Mouse (Mus musculus): ENCODE measurements around the gene Cyba.

Gene Cyba

DNA sequence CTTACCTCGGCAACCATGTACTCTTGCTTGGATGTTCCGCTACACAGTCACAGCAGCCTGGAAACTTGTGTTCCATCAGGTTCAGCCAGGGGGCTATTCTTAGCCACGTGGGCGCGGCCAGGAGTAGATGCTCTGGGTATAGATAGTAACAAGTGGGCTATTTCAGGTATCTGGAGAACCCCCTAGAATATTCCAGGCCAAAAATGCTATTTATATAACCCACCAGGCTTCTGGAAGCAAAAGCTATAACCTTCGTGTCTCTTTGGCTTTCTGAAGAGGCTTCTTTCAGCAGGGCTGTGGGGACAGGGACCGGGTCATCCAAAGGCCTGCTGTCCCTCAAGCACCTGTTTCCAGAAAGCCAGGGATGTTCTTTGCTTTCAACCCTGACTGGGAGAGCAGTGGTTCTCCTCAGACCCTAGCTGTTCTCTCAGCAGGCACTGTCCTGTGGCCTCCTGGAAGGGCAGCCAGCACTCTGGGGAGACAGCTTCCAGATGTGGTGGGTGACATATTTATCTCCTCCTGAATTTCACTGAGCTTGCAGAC lies 18.5 kb upstream of the Cyba start:
- no peak for DNase-seq

DNA sequence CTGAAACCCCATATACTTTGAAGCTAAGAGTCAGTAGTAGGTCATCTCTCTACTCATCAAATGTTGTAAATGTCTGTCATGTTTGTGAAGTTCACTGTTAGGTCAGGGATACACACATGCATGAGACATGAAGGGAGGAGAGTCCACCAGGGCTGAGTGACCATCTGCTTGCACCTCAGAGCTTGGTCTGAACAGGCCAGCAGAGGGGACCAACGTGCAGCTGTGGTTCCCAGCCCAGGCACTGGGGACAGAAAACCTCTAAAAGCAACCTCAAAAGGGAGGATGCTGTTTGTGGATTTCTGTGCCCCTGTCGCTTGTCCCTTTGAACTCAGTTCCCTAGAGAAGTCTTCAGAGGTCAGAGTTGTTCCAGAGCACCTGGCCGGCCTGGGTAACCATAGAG lies 12.5 kb upstream of the Cyba start:
- no peak for DNase-seq

DNA sequence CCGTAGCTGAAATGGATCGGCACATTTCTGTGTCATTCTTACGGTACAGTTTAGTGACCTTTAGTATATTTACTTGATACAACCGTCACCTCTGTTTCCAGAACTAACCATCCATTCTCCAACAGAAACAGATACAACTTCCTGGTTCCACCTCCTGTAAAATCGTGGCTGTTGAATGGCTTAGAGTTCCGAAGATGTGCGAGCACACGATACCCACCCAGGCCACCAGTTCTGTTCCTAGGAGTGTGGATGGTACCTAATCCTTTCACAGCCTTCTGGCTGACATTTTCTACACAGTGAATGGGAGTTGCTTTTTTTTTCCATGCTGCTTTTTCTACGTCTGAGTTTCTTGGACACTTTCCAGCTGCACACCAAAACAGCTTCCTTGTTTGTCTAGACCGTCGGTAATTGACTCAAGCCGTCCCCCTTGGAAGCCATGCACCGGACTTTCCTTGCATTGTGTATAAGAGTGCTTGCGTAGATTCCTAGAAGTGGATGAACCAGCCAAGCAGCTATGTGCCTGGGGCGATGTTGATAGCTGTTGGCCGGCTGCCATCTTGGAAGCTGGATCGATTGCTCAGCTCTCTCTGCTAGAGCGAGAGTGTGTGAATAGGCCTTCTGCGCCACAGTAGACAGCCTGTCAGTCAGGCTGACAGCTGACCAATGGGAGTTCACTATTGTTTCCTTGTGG lies 11.5 kb upstream of the Cyba start:
- peak; percentile 84 for DNase-seq

DNA sequence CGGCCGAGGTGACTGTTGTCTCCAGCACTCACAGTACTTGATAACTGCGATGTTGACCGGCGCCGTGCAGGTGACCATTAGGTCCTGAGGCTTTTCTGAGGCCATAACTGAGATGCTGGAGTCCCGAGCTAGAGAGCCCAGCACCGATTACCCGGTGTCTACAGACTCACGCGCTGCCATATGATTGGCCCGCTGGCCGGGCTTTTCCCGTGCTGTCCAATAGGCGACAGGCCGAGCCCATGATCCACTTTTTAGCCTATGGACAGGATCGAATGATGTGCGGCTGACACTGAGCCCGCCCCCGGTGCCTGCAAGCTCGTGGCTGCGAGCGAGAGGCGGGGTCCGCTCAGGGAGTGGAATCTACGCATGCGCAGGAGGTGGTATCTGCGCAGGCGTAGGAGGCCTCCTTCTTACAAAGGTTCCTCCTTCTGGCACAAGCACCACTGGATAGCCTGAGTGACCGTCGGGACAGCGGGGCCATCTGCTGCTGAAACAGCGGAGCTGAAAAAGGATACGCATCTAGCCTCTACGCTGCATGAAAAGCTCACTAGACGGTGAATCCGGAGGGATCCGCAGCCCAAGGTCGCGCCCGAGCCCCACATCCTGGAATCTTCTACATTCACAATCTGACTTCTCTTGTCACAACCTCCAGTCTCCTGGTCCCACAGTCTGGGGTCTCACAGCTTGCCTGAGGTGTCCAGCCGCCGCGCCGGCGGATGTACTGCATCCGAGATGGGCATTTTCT lies 10.7 kb upstream of the Cyba start, which contains the start of gene Mvd:
Gene Mvd, minus strand, starts transcription at position 161 of the 745 bp plus-strand sequence.
- peak; percentile 100 for DNase-seq

DNA sequence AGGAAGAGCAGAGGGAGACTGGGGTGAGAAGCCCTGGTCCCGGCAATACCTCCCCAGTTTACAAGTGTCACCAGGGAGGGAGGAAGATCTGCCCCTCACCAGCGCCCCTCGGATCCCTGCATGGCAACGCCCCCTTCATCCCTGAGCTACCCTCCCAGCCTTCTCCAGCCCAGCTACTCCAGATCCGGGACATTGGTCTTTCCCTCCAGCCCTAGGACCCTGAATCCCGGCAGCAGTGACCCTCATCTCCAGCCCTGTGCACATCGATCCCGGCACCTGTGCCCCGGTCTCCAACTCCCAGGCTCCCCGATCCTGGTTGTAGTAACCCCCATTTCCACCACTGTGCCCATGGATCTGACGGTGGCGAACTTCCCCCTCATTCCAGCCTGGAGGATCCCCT lies 10.1 kb upstream of the Cyba start:
- DNase-seq: no peak

DNA sequence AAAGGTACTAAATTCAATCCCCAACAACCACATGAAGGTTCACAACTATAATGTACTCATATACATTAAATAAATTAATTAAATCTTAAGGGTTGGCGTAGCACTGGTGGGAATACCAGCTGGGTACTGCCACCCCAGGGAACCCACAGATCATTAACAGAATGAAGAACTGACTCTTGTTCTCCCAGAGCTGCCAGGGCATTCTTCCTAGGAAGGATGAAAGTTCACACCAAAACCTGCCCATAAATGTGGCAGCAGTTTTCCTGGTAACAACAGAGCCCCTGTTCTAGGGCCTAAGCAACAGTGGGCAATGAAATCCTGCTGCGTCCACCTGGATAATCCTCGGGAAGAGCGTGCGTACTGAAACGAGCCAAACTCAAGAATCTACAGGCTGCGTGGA lies 9.6 kb upstream of the Cyba start:
- DNase-seq: no peak

DNA sequence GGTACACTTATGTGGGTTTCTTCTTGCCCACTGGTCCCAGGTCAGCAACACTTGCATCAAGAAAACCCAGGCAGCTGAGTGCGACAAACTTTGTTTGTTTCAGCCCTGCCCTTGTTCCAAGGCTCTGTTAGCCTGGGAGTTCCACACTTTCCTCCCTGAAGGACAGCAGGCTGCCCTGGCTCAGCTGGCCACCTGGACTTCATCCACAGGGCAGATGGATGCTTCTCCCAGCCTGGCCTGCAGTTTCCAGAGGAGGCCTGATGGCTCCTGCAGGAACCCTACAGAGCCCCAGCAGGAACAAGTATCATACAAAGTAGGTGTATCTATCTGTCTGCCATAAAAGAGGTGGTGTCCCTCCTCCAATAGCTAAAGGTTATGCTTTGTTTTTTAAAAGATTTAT lies 8.6 kb upstream of the Cyba start:
- peak; percentile 48 for DNase-seq

DNA sequence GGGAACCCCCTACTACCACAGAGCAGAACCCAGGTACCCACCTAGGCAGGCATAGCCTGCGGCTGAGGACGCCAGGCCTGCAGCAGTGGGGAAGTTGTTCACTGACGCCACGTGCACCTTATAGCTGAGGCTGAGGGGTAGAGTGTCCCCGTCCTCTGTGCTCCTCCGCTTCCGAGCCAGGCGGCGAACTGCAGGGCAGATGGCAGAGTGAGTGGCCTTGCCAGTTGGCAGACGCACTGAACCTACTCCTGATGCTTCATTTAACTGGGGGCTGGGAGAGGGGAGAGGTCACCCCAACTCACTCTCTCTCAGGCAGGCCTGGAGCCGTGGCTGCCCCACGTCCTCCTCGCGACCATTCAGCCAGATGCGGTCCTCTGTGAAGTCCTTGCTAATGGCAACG lies 6.6 kb upstream of the Cyba start:
- DNase-seq: peak; percentile 87

DNA sequence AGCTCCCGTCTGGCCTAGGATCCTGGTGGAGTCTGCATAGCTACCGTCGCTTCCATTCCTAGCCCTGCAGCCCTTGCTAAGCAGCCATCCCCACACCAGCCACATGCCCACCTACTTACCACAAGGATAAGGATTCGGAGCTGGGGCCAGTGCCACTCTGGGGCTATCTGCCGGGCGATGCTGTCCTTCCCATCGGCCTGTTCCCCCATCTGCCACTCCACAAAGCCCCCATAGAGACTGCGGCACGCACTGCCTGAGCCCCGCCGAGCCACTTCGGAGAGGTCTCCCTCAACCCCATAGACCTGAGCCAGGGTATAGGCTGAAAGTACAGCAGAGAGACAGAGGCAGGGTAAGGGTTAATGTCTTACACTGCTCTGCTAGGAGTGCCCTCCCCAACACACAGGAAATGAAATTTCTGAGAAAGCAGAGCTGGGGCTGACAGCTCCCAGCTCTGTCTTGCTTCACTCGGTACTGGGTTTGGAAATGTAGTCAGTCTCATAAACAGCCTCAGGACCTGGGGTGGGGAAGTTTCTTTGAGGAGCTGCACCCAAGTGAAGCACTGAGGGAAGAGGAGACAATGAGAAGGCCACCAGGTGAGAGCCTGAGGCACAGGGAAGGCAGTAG lies 5.1 kb upstream of the Cyba start:
- no peak for DNase-seq

DNA sequence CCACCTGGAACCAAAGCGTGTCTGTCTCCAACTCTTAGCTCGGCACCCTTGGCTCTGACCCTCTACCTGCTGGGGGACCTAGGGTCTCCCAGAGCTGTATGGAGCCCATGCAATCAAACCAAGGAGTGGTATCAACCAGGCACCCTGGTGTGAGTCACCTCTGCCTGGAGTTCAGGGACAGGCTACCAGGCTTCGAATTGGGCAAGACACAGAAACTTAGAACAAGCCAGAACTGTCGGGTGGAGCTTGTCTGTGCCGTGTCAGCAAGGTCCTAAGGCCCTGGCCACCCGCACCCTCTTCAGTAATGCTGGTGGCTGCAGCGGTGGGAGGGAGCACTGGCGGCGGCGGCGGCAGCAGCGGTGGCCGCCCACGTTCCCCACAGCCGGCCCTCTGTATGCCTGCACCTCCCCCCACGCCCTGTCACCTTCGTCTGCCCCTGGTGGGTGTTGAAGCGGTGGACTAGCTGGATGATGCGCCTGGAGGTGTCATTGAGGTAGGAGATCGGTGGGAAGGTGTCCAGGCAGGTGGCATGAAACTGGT lies 3.9 kb upstream of the Cyba start:
- DNase-seq: no peak

DNA sequence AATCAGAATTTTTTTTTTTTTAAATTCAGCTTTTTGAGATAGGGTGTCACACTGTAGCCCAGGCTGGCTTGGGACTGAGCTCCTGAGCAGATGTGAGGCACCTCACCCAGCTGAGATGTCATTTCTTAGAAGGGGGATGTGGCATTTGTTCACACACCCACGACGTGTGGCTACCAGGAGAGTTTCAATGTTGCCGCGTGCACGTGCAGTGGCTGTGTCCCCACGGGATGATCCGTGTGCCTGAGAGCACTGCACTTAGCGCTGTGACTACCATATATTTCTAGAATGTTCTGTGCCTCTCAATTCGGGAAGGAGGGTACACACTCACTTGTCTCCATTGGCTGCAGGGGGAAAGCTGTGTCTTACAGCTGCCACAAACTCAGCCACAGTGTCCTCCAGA lies 3.4 kb upstream of the Cyba start:
- DNase-seq: no peak

DNA sequence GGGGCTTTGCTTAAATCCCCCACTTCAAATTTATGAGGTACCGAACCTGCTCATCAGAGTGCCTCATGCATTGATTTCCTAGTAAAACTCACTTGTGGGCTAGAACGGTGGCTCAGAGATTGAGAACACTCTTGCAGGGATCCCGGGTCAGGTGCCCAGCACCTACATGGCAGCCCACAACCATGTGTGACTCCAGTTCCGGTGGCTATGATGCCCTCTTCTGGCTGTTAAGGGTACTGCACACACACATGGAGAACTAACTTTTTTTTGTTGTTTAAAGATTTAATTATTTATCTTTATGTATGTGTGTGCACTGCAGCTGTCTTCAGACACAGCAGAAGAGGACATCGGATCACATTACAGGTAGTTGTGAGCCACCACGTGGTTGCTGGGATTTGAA lies 2.6 kb upstream of the Cyba start:
- no peak for DNase-seq

DNA sequence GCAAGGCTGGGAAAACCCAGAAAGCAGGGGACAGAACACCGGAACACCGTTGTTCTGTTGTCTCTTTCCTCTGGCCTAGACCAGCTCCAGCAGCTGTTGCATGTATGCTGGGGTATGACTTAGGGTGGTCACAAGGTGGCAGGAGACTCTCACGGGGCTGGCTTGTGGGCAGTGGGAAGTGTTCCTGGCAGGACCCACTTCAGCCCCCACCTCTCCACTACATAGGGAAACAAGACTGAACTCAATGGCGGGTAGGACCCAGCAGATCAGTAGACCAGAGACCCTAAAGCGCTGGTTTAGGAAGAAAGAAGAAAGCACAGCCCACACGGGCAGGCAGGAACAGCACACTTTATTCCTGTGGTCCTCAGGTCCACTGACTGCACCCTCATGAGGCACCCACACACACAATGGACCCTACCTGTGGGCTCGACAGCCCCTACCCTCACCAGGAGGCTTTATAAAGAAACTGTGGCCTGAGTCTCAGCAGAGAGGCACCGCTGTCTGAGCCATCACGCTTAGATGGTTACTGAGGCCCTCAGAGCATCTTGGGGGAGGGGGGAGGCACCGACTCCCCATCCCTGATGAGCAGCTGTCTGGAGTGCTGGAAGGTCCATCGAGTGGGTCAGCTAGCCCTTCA lies 657 bp upstream of the Cyba start:
- DNase-seq: no peak

DNA sequence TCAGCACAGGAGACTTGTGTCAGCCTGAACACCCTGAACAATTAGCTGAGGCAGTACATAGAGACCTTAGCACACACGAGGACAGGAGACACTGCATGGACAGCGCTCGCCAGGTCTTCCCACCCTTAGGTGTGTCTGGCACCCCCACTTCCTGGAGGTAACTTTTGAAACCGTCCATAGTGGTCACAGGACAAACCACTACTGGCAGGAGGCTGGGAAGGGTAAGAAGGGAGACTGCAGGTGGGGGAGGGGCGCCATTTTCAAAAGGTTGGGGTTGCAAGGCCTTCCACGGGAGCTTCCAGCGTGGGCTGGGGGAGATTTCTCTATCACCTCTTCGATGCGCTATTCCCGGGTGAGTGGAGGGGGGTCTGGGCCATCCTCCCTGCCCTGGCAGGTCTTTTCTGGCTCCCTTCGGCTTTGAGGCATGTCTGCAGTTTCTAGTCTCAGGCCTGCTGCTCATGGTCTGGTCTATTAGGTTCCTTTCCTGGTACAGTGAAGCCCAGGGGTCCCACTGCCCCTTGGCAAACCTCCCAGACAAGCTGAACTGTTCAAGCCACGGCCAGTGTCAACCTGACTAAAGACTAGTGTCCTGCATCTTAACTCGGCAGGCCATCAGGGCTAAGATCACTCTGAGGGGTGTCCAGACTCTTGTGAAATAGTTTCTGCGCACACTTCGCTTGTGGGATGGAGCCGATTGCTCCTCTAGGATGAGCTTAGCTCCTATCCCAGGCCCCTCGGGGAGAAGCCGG lies 862 bp downstream of the Cyba start:
- DNase-seq: no peak

DNA sequence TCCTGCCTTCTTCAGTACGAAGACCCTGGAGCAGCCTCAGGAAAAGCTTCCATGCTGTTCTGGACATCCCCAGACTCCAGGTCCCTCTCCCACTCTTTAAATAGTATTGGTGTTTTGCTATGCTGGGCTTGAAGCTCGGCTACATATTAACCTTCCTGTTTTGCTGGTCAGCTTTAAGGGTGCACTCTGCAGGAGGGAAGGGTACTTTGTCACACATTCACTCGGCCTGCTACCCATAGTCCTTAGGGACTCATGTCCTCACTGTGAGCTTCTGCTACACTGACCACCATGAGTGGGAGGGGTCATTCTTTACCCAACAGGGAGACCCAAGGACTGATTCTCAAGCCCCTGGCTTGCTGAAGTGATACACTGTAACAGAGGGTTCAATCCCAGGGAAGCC lies 2.1 kb downstream of the Cyba start:
- DNase-seq: no peak

DNA sequence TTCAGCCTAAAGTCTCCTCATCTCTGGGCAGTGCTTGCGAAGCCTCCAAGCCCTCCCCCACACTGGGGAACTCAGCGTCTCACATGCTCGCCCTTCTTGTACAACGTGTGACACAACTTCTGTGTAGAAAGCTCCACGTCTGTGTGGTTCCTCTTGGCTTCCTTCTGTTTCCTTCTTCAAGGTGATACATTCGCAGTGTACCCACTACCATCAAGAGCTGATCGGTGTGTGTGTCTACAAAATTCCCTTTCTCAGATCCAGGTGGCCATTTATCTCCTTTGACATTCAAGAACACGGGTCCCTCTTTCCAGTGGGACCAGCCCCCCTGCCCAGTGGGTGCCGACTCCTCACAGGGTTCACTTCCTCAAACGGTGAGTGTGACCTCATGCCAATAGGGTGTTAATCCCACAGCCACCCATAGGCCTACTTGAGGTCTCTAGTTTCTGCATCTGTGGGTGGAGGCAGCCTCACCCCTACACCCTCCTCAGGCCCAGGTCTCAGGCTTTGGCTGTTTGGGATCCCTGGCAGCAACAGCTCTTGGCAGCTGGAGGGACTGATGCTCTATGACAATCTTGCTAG lies 2.6 kb downstream of the Cyba start:
- DNase-seq: no peak

DNA sequence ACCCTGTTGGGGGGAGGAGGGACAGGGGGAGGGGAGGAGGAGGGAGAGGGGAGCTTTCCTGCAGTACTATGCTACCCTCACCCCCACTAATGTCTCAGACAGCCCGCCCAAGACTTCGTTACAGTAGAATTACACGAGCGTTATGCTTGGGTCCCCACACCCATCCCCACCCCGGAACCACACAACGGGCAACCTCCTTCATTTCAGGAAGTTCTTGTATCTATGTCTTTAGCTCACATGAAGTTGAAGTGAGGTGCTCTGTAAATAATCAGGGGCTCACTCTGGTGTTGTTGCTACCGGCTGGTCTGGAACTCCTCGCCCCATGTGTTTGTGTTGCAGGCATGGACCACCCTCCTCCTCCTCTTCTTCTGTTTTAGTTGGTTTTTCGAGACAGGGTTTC lies 4.6 kb downstream of the Cyba start:
- no peak for DNase-seq

DNA sequence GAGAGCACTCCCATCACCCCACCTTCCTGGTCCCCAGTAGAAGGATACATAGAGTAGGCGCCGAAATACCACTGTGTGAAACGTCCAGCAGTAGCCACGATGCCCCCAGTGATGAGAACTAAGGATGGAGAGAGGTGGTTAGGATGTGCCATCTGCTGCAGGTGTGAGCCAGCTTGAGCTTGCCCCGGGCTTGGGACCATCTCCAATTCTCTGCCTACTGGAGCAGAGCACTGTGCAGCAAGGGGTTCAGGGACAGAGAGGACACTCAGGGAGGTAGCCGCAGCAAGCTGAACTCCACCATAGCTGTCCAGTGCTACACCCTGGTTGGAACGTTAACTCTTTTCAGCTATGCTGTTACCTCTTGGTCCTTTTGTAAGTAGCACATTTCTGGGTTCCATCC lies 5.1 kb downstream of the Cyba start:
- no peak for DNase-seq

DNA sequence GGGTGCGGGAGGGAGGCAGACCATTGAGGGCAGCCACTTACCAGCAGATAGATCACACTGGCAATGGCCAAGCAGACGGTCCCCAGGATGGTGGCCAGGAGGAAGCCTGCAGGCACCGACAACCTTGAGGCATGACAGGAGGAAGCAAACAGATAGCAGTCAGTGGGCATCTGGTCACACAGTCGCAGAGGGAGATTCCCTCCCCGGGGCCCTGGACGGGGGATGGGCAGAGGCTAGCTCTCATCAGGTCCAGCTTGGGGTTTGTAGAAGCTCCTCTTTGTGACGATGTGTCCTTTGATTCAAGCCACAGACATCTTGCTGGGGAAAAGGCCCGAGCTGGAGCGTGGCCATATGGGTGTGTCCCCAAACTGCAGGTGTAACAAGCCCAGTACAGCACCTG lies 6.6 kb downstream of the Cyba start:
- no peak for DNase-seq

DNA sequence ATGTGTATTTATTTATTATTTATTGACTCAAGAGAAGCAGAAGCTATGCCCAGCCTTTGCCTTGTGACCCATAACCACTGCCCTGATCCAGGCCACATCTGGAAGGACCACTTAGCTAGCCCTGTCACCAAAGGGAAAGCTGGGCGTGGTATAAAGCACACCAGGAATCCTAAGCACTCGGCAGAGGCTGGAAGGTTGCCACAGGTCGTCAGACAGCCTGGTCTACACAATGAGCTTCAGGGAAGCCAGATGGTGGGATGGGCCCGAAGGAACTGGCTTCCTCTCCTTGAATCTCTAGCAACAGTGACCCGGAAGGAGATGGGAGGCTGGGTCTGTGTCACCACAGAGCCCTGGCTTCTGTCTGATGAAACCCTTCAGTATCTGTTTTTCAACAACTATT lies 9.1 kb downstream of the Cyba start:
- no peak for DNase-seq

DNA sequence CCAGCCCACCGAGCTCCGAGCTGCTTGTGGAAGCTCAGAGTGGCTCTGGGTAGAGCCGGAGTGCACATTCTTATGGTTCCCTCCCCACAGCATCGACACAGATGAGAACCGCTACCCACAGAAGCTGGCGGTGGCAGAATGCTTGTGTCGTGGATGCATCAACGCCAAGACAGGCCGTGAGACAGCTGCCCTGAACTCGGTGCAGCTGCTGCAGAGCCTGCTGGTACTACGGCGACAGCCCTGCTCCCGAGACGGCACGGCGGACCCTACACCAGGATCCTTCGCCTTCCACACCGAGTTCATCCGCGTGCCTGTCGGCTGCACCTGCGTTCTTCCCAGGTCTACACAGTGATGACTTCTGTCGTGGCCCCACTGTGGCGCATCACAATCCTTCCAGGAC lies 9.5 kb downstream of the Cyba start:
- DNase-seq: no peak

Data from cerebellum, adult 9-10 months (tissue).